Mouse (Mus musculus) stomach, postnatal 0 days (tissue): ENCODE results near the gene Eml6.

Experiments
- CTCF ChIP-seq: IDR thresholded peaks from 2 replicates; pipeline ENCODE4 v1.5.1; 2016; ENCODE audit warnings: antibody characterized with exemption, low read depth, mild to moderate bottlenecking, moderate library complexity
- EP300 ChIP-seq: optimal IDR thresholded peaks from 2 replicates; pipeline ENCODE3; 2016; ENCODE audit warnings: antibody characterized with exemption

GRCm38 (mm10) chr11:29779409-29780026 lies 246.3 kb downstream of the Eml6 start:
- TF ChIP-seq CTCF (no peak), EP300 (no peak)
